Mouse (Mus musculus) brain, embryonic 14.5 days (tissue): Measurements from ENCODE around the gene Mpg. TPM values are rescaled to one million over a fixed set of nuclear protein-coding genes. Genes with fewer than 3 reads are reported as not detected.

ENCODE experiments used
- DNase-seq: peaks from one replicate; pipeline ENCODE4 v3.0.0-alpha.2; 2011; ENCODE audit warnings: low read depth
- CTCF ChIP-seq: fragments of 200-500 bp; IDR thresholded peaks from 2 replicates; pipeline ENCODE4 v1.5.1; 2012; ENCODE audit warnings: inconsistent platforms, mild to moderate bottlenecking, moderate library complexity, borderline replicate concordance; ENCODE audit not compliant: insufficient read depth, insufficient read length; ENCODE audit errors: extremely low read depth
- POLR2A ChIP-seq: fragments of 200-500 bp; IDR thresholded peaks from 2 replicates; pipeline ENCODE4 v1.6.1; 2012; ENCODE audit warnings: mild to moderate bottlenecking, inconsistent platforms, borderline replicate concordance; ENCODE audit not compliant: poor library complexity, insufficient read depth, insufficient read length, severe bottlenecking; ENCODE audit errors: extremely low read depth
- polyA plus RNA-seq: library from polyadenylated mRNA; depleted of rRNA; stranded (reverse); fragments of >200 nt; gene quantifications from 2 replicates; pipeline ENCODE4 v1.2.3, GENCODE M21; 2012

Mpg gene
- polyA plus RNA-seq, 1 experiment = 21.3 TPM

GRCm38 (mm10) chr11:32215372-32216162, 10.7 kb upstream of the Mpg start:
- TF ChIP-seq CTCF (no peak), POLR2A (no peak)

GRCm38 (mm10) chr11:32216851-32217250, 9.5 kb upstream of the Mpg start:
- peak; percentile 90 for DNase-seq
- TF ChIP-seq CTCF (peak; percentile 88), POLR2A (no peak)

More at GRCm38 (mm10) chr11:32215372-32216162, 10.7 kb upstream of the Mpg start:
- DNase-seq = no peak

GRCm38 (mm10) chr11:32218501-32219050, 7.7 kb upstream of the Mpg start:
- peak; percentile 55 for DNase-seq
- TF ChIP-seq CTCF = no peak
- no peak for TF ChIP-seq POLR2A

- DNase-seq = no peak
- TF ChIP-seq POLR2A = no peak
- no peak for TF ChIP-seq CTCF
Measured at GRCm38 (mm10) chr11:32219287-32219686, 7.0 kb upstream of the Mpg start.

GRCm38 (mm10) chr11:32220607-32221224, 5.6 kb upstream of the Mpg start:
- no peak for TF ChIP-seq CTCF
- TF ChIP-seq POLR2A = no peak
- DNase-seq = no peak

GRCm38 (mm10) chr11:32221225-32221950, 4.9 kb upstream of the Mpg start:
- DNase-seq = peak; percentile 48

GRCm38 (mm10) chr11:32221951-32222409, 4.3 kb upstream of the Mpg start, which contains the start of gene Rhbdf1:
TSS of gene Rhbdf1 (minus strand) at chr11:32222300.
- TF ChIP-seq POLR2A (0 out of 2 replicates have a peak, but pooled peaks have one; percentile 15), CTCF (no peak)
- DNase-seq = peak; percentile 55

More at GRCm38 (mm10) chr11:32221225-32221950, 4.9 kb upstream of the Mpg start:
- TF ChIP-seq CTCF (no peak), POLR2A (no peak)

- peak; percentile 32 for DNase-seq
- TF ChIP-seq POLR2A (no peak), CTCF (no peak)
Measured at GRCm38 (mm10) chr11:32222570-32223194, 3.6 kb upstream of the Mpg start.

- no peak for DNase-seq
- TF ChIP-seq CTCF (peak; percentile 9; the same call in 1 of the 2 replicates), POLR2A (no peak)
Measured at GRCm38 (mm10) chr11:32223297-32223967, 2.9 kb upstream of the Mpg start.

GRCm38 (mm10) chr11:32224468-32225139, 1.7 kb upstream of the Mpg start:
- TF ChIP-seq CTCF = no peak
- TF ChIP-seq POLR2A = no peak

More at GRCm38 (mm10) chr11:32224468-32225139, 1.7 kb upstream of the Mpg start:
- DNase-seq = peak; percentile 88
